Mouse (Mus musculus): ENCODE measurements around the gene Abcg2. TPM values are rescaled to one million over a fixed set of nuclear protein-coding genes. Genes with fewer than 3 reads are reported as not detected.

Abcg2 gene
- polyA plus RNA-seq, 1 experiment, result 16.4 TPM

DNA sequence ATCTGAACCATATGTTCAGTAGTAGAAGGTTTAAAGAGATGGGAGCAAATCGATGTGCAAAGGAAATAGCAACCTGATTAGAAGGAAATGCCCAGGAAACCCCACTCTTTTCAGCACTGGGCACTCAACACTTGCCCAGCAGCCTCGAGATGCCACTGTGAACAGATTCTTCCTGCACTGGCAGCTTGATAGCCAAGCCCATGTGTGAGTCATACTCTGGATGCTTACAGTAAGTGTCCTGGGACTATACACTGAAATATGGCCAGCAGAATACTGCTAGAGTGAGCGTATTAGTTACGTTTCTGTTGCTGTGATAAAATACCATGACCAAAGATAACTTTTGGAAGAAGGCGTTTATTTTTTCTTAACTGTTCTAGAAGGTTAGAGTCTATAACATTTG lies 39.8 kb downstream of the Abcg2 start:
- Histone ChIP-seq H3K4me3 (replicated peaks; ENCODE audit: insufficient read depth, low read depth, low read length) (no peak overlapping the region), H3K27me3 (ENCODE audit: control insufficient read depth, insufficient read depth, low read length) (no peaks in the 10 kb centered on the region), H3K27ac (ENCODE audit: insufficient read depth, low read length) (no peak overlapping the region), H3K4me1 (ENCODE audit: control insufficient read depth, insufficient read depth, low read length) (no peaks in the 10 kb centered on the region)
- no peak for DNase-seq
- TF ChIP-seq POLR2A (IDR thresholded peaks at IDR 0.05; ENCODE audit: borderline replicate concordance, insufficient read depth, low read length), result no peak
- no peak for TF ChIP-seq CTCF (IDR thresholded peaks at IDR 0.05; ENCODE audit: borderline replicate concordance, insufficient read depth, low read depth, low read length)
- 84% methylated on average over 5 of the region's 5 CpGs for WGBS

GRCm38 (mm10) chr6:58629238-58629637 lies 44.9 kb downstream of the Abcg2 start:
- H3K4me1 ChIP-seq (ENCODE audit: control insufficient read depth, insufficient read depth, low read length), result no peaks in the 10 kb centered on the region
- WGBS, result 87% methylated on average over 2 of the region's 2 CpGs
- no peak overlapping the region for H3K27ac ChIP-seq (ENCODE audit: insufficient read depth, low read length)
- no peak for TF ChIP-seq POLR2A (IDR thresholded peaks at IDR 0.05; ENCODE audit: borderline replicate concordance, insufficient read depth, low read length)
- no peak for TF ChIP-seq CTCF (IDR thresholded peaks at IDR 0.05; ENCODE audit: borderline replicate concordance, insufficient read depth, low read depth, low read length)
- DNase-seq, result no peak
- H3K27me3 ChIP-seq (ENCODE audit: control insufficient read depth, insufficient read depth, low read length), result no peaks in the 10 kb centered on the region
- no peak overlapping the region for H3K4me3 ChIP-seq (replicated peaks; ENCODE audit: insufficient read depth, low read depth, low read length)

- Histone ChIP-seq H3K4me3 (replicated peaks; ENCODE audit: insufficient read depth, low read depth, low read length) (no peak overlapping the region), H3K27me3 (ENCODE audit: control insufficient read depth, insufficient read depth, low read length) (no peaks in the 10 kb centered on the region), H3K4me1 (ENCODE audit: control insufficient read depth, insufficient read depth, low read length) (no peaks in the 10 kb centered on the region), H3K27ac (ENCODE audit: insufficient read depth, low read length) (no peak overlapping the region)
- no peak for DNase-seq
- 50% methylated on average over 3 of the region's 3 CpGs for WGBS
- TF ChIP-seq CTCF (IDR thresholded peaks at IDR 0.05; ENCODE audit: borderline replicate concordance, insufficient read depth, low read depth, low read length), result no peak
- no peak for TF ChIP-seq POLR2A (IDR thresholded peaks at IDR 0.05; ENCODE audit: borderline replicate concordance, insufficient read depth, low read length)
These were observed 48.1 kb downstream of the Abcg2 start for GRCm38 (mm10) chr6:58632419-58632818.

- WGBS, result 66% methylated on average over 4 of the region's 4 CpGs
- H3K27me3 ChIP-seq (ENCODE audit: control insufficient read depth, insufficient read depth, low read length), result no peaks in the 10 kb centered on the region
- H3K4me3 ChIP-seq (replicated peaks; ENCODE audit: insufficient read depth, low read depth, low read length), result no peak overlapping the region
These were observed 49.4 kb downstream of the Abcg2 start for GRCm38 (mm10) chr6:58633731-58634130.

GRCm38 (mm10) chr6:58638566-58638965 lies 54.2 kb downstream of the Abcg2 start:
- Histone ChIP-seq H3K4me1 (ENCODE audit: control insufficient read depth, insufficient read depth, low read length) (no peaks in the 10 kb centered on the region), H3K4me3 (replicated peaks; ENCODE audit: insufficient read depth, low read depth, low read length) (no peak overlapping the region), H3K27ac (ENCODE audit: insufficient read depth, low read length) (no peak overlapping the region), H3K27me3 (ENCODE audit: control insufficient read depth, insufficient read depth, low read length) (no peaks in the 10 kb centered on the region)
- DNase-seq, result no peak
- no peak for TF ChIP-seq CTCF (IDR thresholded peaks at IDR 0.05; ENCODE audit: borderline replicate concordance, insufficient read depth, low read depth, low read length)
- no peak for TF ChIP-seq POLR2A (IDR thresholded peaks at IDR 0.05; ENCODE audit: borderline replicate concordance, insufficient read depth, low read length)

More at GRCm38 (mm10) chr6:58633731-58634130, 49.4 kb downstream of the Abcg2 start:
- Histone ChIP-seq H3K4me1 (ENCODE audit: control insufficient read depth, insufficient read depth, low read length) (no peaks in the 10 kb centered on the region), H3K27ac (ENCODE audit: insufficient read depth, low read length) (no peak overlapping the region)
- TF ChIP-seq CTCF (IDR thresholded peaks at IDR 0.05; ENCODE audit: borderline replicate concordance, insufficient read depth, low read depth, low read length), result no peak
- no peak for TF ChIP-seq POLR2A (IDR thresholded peaks at IDR 0.05; ENCODE audit: borderline replicate concordance, insufficient read depth, low read length)
- DNase-seq, result no peak

GRCm38 (mm10) chr6:58639391-58639790 lies 55.1 kb downstream of the Abcg2 start:
- Histone ChIP-seq H3K27me3 (ENCODE audit: control insufficient read depth, insufficient read depth, low read length) (no peaks in the 10 kb centered on the region), H3K4me1 (ENCODE audit: control insufficient read depth, insufficient read depth, low read length) (no peaks in the 10 kb centered on the region), H3K27ac (ENCODE audit: insufficient read depth, low read length) (no peak overlapping the region), H3K4me3 (replicated peaks; ENCODE audit: insufficient read depth, low read depth, low read length) (no peak overlapping the region)
- 93% methylated on average over 2 of the region's 2 CpGs for WGBS
- no peak for DNase-seq
- TF ChIP-seq CTCF (IDR thresholded peaks at IDR 0.05; ENCODE audit: borderline replicate concordance, insufficient read depth, low read depth, low read length) (no peak), POLR2A (IDR thresholded peaks at IDR 0.05; ENCODE audit: borderline replicate concordance, insufficient read depth, low read length) (no peak)

- Histone ChIP-seq H3K4me3 (replicated peaks; ENCODE audit: insufficient read depth, low read depth, low read length) (peak overlapping the region; percentile 59), H3K4me1 (ENCODE audit: control insufficient read depth, insufficient read depth, low read length) (no peaks in the 10 kb centered on the region), H3K27ac (ENCODE audit: insufficient read depth, low read length) (no peak overlapping the region), H3K27me3 (ENCODE audit: control insufficient read depth, insufficient read depth, low read length) (no peaks in the 10 kb centered on the region)
- TF ChIP-seq POLR2A (IDR thresholded peaks at IDR 0.05; ENCODE audit: borderline replicate concordance, insufficient read depth, low read length), result no peak
- TF ChIP-seq CTCF (IDR thresholded peaks at IDR 0.05; ENCODE audit: borderline replicate concordance, insufficient read depth, low read depth, low read length), result no peak
- 1% methylated on average over 50 of the region's 50 CpGs for WGBS
- DNase-seq, result peak; percentile 66 to 67
These were observed 56.2 kb downstream of the Abcg2 start for GRCm38 (mm10) chr6:58640333-58641018.

- no peak for TF ChIP-seq CTCF (IDR thresholded peaks at IDR 0.05; ENCODE audit: borderline replicate concordance, insufficient read depth, low read depth, low read length)
- TF ChIP-seq POLR2A (IDR thresholded peaks at IDR 0.05; ENCODE audit: borderline replicate concordance, insufficient read depth, low read length), result no peak
- Histone ChIP-seq H3K4me1 (ENCODE audit: control insufficient read depth, insufficient read depth, low read length) (no peaks in the 10 kb centered on the region), H3K4me3 (replicated peaks; ENCODE audit: insufficient read depth, low read depth, low read length) (no peak overlapping the region), H3K27ac (ENCODE audit: insufficient read depth, low read length) (no peak overlapping the region), H3K27me3 (ENCODE audit: control insufficient read depth, insufficient read depth, low read length) (no peaks in the 10 kb centered on the region)
- DNase-seq, result no peak
- 55% methylated on average over 11 of the region's 11 CpGs for WGBS
These were observed 56.9 kb downstream of the Abcg2 start for GRCm38 (mm10) chr6:58641056-58641799.

All from cerebellum, adult 2 months (tissue).